Mouse (Mus musculus): Measurements from ENCODE around the gene Reck.

DNA sequence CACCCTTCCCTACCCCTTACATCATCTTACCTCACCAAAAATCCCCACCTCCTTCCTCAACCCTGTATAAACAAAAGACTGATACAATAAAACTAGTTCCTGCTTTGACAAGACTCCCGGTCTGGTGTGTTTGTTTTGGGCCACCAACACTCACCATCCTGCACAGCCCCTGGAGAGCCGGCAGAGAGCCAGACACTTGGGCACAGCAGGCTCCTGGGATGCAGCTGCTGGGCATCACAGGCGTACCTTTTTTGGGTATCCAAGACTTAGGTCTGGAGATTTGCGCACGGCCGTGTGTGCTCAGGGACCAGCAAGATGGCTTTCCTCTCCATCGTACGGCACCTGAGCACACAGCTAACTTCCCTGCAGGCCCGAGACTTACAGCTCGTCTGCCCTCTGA, 15.4 kb upstream of the Reck start:
- no peak for TF ChIP-seq POLR2A (IDR thresholded peaks at IDR 0.05; ENCODE audit: low read depth, low read length)
- TF ChIP-seq CTCF (IDR thresholded peaks at IDR 0.05; ENCODE audit: borderline replicate concordance, insufficient read depth, low read length): no peak
